Mouse (Mus musculus): Measurements from ENCODE around the gene Gm14406. TPM values are rescaled to one million over a fixed set of nuclear protein-coding genes. Genes with fewer than 3 reads are reported as not detected.

Gene Gm14406
- under 1 TPM in 1 of 2 experiments, not detected in 1; 0.20 TPM for polyA plus RNA-seq (2012; fragmentation: generic; extraction: Trizol)

DNA sequence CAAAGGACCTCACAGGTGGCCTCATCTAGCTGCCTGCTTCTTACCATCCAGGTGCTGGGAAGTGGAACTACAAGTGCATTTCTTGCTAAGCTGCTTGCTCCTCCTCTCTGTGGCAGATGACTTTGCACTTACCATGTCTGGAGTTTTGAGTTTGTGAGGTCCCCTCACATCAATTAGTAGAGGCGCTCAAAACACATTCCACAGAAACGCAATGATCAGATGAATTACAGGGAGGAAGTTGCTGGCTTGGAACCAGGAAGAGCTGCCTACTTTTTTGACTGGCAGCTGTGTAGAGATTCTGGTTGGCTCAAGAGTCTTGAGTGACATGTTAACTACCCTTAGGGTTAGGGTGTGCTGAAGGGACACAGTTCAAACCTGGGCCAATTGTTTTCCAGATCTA, at the start of gene Gm14406:
Gene Gm14406 (minus strand): TSS at position 213 of the 400 bp plus-strand sequence.

Other genes with a start within 250 kb of the Gm14406 start
- 1 to 10 TPM in 1 of 2 experiments, under 1 TPM in 1; 0.43 to 4.5 TPM for gene Gm14418, start 179.9 kb downstream of the Gm14406 start, polyA plus RNA-seq (2012; fragmentation: generic; extraction: Trizol)
- 1 to 10 TPM in 1 of 2 experiments, under 1 TPM in 1; 0.06 to 1.8 TPM for gene Zfp970, start 113.5 kb downstream of the Gm14406 start, polyA plus RNA-seq (2012; fragmentation: generic; extraction: Trizol)
- 1 to 10 TPM in 1 of 2 experiments, under 1 TPM in 1; 0.08 to 1.8 TPM for gene Gm14403, start 80.0 kb downstream of the Gm14406 start, polyA plus RNA-seq (2012; fragmentation: generic; extraction: Trizol)
- gene Gm14322, start 181.1 kb upstream of the Gm14406 start, polyA plus RNA-seq (2012; fragmentation: generic; extraction: Trizol): 1 to 10 TPM in 1 of 2 experiments, under 1 TPM in 1; 0.50 to 6.0 TPM